Mouse (Mus musculus) hindbrain, embryonic 10.5 days (tissue): ENCODE measurements at regions not wholly inside any gene's neighbourhood (a gene's known extent, or its start where the extent isn't known, plus 50 kb on each side); places are given as distances from the start of the nearest gene placed in this dataset.

Experiments used
- DNase-seq: peaks from one replicate; pipeline ENCODE4 v3.0.0-alpha.2; 2017; ENCODE audit warnings: low spot score
- H3K27ac ChIP-seq: fragments of 300-500 bp; sonication (generic); 2 replicates; pipeline ENCODE4 v1.5.1; 2016; ENCODE audit warnings: mild to moderate bottlenecking, moderate library complexity
- H3K27me3 ChIP-seq: fragments of 300-500 bp; sonication (generic); 2 replicates; pipeline ENCODE4 v1.6.1; 2016; ENCODE audit warnings: mild to moderate bottlenecking; ENCODE audit not compliant: poor library complexity, insufficient read depth, severe bottlenecking
- H3K36me3 ChIP-seq: fragments of 300-500 bp; sonication (generic); 2 replicates; pipeline ENCODE4 v1.6.1; 2016; ENCODE audit warnings: mild to moderate bottlenecking, moderate library complexity
- H3K4me1 ChIP-seq: fragments of 300-500 bp; sonication (generic); replicated peaks from 2 replicates; pipeline ENCODE4 v1.6.1; 2016; ENCODE audit warnings: mild to moderate bottlenecking
- H3K4me3 ChIP-seq: fragments of 300-500 bp; sonication (generic); 2 replicates; pipeline ENCODE4 v1.5.1; 2016; ENCODE audit warnings: mild to moderate bottlenecking, moderate library complexity
- H3K9me3 ChIP-seq: fragments of 300-500 bp; sonication (generic); 2 replicates; pipeline ENCODE4 v1.6.1; 2016; ENCODE audit warnings: mild to moderate bottlenecking, moderate library complexity
- WGBS: fragments of 180-500 bp; shearing (Covaris S2); methylation state at CpG from one replicate; pipeline ENCODE4 v1.1.7; 2016; 5-methylcytosine and 5-hydroxymethylcytosine counted together

DNA sequence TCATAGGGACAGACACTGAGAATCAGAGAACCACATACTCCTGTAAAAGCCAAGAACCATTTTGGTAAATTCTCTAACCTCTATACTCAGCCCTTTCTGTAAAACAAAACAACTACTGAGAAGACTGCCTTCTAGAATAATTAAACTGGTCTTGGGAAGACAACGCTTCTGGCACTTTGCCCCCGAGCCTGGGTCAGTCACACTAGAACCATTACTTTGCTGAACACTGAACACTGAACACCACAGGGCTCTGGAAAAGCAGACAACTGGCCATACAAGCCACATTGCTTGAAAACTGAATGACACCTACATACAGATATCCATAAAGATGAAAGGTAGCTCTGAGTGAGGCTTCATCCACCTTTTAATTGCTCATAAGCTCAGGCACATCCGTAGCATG is 268.0 kb downstream of the Pax1 start:
- no peak for DNase-seq
- H3K27ac ChIP-seq: no peak overlapping the region
- peaks cover 14% of the 10 kb centered on the region for H3K4me1 ChIP-seq
- H3K36me3 ChIP-seq: no peaks in the 10 kb centered on the region
- H3K9me3 ChIP-seq: no peaks in the 10 kb centered on the region
- no peaks in the 10 kb centered on the region for H3K27me3 ChIP-seq
- WGBS: 86% methylated on average over 3 of the region's 3 CpGs
- no peak overlapping the region for H3K4me3 ChIP-seq

DNA sequence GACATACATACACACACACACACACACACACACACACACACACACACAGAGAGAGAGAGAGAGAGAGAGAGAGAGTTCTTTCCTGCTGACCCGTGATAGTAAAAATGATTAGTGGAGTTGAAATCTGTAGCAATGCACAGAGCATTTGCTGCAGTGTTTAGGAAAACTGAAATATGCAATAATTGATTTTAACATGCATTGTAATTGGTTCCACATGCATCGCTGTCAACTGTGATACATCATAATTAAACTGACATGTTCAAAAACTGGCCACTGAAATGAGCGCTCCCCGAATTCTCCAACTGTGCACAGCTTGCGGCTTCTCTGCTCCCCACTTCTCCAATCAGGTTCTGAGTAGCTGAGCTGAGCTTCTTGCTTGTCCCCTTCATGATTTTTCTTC is 265.4 kb downstream of the Pax1 start:
- DNase-seq: no peak
- H3K27me3 ChIP-seq: no peaks in the 10 kb centered on the region
- WGBS: 77% methylated on average over 5 of the region's 5 CpGs
- H3K9me3 ChIP-seq: no peaks in the 10 kb centered on the region
- no peak overlapping the region for H3K27ac ChIP-seq
- no peaks in the 10 kb centered on the region for H3K4me1 ChIP-seq
- no peaks in the 10 kb centered on the region for H3K36me3 ChIP-seq
- H3K4me3 ChIP-seq: no peak overlapping the region

DNA sequence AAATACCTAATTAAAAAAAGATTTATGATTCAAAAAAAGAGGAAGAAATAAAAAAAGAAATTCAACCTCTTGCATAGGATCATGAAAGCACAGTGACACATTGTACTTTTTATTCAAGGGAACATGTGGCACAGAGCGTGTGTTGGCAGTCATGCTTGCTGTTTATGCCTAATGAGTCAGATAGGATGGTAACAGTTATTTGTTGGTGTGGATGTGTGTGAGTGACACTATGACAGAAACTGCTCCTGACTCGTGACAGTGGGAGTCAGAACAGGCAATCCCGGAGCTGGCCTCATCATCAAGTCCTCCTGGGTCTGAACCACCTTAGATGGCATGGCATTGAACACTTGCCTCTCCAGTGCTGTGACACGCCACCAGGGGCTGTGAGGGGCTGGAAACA is 261.4 kb downstream of the Pax1 start:
- Histone ChIP-seq H3K27ac (no peak overlapping the region), H3K36me3 (no peaks in the 10 kb centered on the region), H3K4me3 (no peak overlapping the region), H3K9me3 (no peaks in the 10 kb centered on the region), H3K4me1 (peaks cover 11% of the 10 kb centered on the region), H3K27me3 (no peaks in the 10 kb centered on the region)
- 92% methylated on average over 4 of the region's 4 CpGs for WGBS
- no peak for DNase-seq

DNA sequence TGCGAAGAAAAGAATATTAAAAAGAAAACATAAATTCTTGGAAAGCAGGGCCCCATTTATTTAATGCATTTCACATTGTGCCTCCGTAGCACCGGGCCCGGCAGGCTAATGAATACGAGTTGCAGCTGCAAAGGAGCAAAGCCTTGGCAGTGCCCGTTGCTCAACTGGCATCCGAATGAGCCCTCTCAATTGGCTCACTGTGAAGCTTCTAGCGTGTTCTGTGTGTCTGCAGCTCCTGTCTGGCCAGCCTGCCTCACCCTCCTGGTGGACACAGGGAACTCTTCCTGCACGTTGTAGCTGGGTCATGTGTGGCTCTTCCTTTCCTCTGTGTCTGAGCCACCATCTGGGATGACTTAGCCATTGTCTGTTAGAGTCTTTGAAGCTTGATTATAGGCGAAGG is 256.1 kb downstream of the Pax1 start:
- H3K36me3 ChIP-seq: no peaks in the 10 kb centered on the region
- no peak for DNase-seq
- H3K4me1 ChIP-seq: peaks cover 11% of the 10 kb centered on the region
- 78% methylated on average over 10 of the region's 10 CpGs for WGBS
- H3K27me3 ChIP-seq: no peaks in the 10 kb centered on the region
- H3K4me3 ChIP-seq: no peak overlapping the region
- no peaks in the 10 kb centered on the region for H3K9me3 ChIP-seq
- H3K27ac ChIP-seq: no peak overlapping the region

DNA sequence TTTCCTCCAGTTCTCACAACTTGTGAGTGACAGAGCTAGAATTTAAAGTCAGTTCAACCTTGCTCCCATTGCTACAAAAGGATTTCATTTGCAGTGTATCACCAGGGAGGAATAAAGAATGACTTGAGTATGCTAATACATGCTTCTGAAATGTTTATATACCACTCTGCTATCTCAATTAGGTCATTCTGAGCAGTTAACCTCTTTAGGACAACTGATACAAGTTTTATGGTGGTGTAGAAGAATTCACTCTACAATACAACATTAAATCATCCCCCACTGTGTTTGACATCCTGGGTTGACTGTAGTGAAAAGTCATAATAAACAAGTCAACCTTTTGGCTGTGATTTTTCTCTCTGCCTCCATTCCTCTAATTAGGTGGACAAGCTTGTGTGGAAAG is 248.6 kb downstream of the Pax1 start:
- Histone ChIP-seq H3K36me3 (no peaks in the 10 kb centered on the region), H3K27me3 (no peaks in the 10 kb centered on the region), H3K9me3 (no peaks in the 10 kb centered on the region), H3K27ac (no peak overlapping the region), H3K4me3 (no peak overlapping the region), H3K4me1 (no peaks in the 10 kb centered on the region)
- no peak for DNase-seq

DNA sequence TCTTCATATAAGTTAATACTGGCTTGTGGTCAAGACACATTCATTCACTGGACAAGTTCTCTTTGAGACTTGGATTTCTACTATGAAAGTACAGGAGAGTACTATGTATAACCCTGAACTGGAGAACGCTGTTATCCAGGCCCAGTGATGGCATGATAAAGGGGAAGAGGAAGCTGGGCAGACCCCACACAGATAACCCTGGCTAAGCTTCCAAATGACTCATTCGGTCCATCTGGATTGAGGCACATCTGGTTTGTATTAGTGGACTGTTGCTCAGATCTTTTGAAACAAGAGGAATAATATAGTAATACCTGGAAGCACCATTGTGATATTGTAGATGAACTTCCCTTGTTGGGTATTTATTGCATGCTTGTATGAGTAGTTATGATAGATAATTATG is 239.9 kb downstream of the Pax1 start:
- H3K27me3 ChIP-seq: no peaks in the 10 kb centered on the region
- no peak overlapping the region for H3K4me3 ChIP-seq
- no peak overlapping the region for H3K27ac ChIP-seq
- no peaks in the 10 kb centered on the region for H3K4me1 ChIP-seq
- no peaks in the 10 kb centered on the region for H3K36me3 ChIP-seq
- no peak for DNase-seq
- H3K9me3 ChIP-seq: no peaks in the 10 kb centered on the region
- 71% methylated on average over 2 of the region's 2 CpGs for WGBS

DNA sequence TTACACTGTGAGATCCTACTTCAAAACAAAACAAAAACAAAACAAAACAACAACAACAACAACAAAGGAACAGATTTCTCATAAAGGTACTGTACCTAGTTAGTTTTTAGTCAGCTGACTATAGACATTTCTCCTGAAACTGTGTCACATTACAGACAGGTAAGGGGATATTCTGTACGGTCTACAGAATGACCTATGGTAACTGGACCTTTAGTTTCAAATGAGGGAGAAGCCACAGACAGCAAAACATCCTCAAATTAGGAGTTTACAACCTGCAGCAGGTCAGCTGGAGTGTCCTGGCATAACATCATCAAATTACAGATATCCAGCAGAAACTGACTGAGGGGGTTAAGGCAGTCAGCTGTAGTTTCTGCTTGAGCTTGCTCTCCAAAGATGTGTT is 210.7 kb downstream of the Pax1 start:
- H3K9me3 ChIP-seq: no peaks in the 10 kb centered on the region
- DNase-seq: no peak
- 0 out of 2 replicates have a peak, but pooled peaks cover 2% of the 10 kb centered on the region for H3K4me1 ChIP-seq
- no peak overlapping the region for H3K4me3 ChIP-seq
- 79% methylated on average over 1 of the region's 1 CpGs for WGBS
- H3K27me3 ChIP-seq: peaks cover 4% of the 10 kb centered on the region; the same call in 1 of the 2 replicates
- no peaks in the 10 kb centered on the region for H3K36me3 ChIP-seq
- no peak overlapping the region for H3K27ac ChIP-seq

DNA sequence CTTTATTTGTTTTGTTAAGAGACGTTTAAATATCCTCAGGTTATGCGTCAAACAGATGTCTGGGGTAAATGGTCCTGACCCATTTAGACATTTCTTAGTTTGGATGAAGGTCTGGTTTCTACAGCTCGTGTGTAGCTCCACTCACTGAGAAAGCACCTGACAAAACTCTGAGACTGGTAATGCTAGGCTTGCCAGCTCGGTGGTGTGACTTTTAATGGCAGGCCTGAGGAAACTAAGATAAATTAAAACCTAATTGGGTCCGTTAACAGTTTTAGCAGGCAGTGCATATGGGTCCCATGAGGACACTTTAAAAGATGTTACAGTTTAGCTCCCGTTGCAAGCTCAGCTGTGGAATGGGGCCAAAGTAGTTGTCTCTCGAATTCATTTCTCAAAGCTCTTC is 199.5 kb downstream of the Pax1 start:
- DNase-seq: no peak
- no peaks in the 10 kb centered on the region for H3K27me3 ChIP-seq
- H3K36me3 ChIP-seq: no peaks in the 10 kb centered on the region
- H3K9me3 ChIP-seq: no peaks in the 10 kb centered on the region
- 77% methylated on average over 7 of the region's 7 CpGs for WGBS
- H3K27ac ChIP-seq: no peak overlapping the region
- no peak overlapping the region for H3K4me3 ChIP-seq
- H3K4me1 ChIP-seq: no peaks in the 10 kb centered on the region

DNA sequence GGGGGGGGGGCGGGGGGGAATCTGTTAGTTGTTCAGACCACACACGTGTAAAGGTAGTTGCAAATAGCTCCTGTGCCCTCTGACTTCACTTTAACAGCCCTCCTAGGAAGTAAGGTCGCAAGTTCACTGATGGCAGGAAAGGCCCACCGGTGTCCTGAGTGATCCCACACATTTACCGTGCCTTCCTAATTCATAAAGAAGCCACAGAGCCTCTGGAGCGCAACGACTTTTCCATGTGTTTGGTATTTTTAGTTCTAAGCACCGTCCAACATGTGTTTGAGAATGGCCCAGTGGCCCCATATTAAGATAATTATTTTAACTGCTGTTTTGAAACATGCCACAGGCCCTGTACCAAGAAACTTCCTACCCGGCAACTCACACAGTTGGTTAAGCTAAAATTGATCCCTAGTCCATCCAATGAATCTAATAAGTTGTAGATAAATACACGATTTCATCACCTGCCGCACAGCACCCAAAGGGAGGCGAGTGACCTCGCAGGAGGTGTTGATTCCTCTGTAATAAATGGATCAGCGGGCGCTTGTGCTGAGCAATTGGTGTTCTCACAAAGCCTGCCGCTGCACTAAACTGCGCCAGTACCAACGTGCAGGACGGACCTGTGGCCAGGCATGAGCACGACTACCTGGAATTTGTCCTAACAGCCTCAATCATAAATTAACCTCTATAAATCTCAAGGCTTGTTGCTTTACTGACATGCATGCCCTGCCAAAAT is 198.9 kb downstream of the Pax1 start:
- H3K27me3 ChIP-seq: no peaks in the 10 kb centered on the region
- WGBS: 78% methylated on average over 20 of the region's 20 CpGs
- no peaks in the 10 kb centered on the region for H3K36me3 ChIP-seq
- H3K9me3 ChIP-seq: no peaks in the 10 kb centered on the region
- no peak for DNase-seq
- H3K27ac ChIP-seq: no peak overlapping the region
- H3K4me3 ChIP-seq: no peak overlapping the region
- H3K4me1 ChIP-seq: no peaks in the 10 kb centered on the region

DNA sequence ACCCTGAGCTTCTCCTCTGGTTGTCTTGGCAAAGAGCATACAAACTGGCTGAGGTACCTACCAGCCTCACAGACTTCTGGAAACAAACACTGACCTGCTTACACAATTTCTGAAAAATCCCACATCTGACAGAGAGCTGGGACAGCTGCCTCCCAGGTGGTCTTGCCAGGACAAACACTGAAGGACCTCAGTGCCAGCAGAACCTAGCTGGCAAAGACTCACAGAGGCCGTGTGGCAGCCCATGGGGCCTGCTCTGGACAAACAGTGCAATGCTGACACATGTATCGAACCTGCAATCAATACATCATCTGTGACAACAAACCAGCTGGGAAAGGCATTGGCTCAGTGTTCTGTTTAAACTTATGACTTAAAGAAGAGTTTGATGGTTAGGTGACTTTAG is 167.4 kb downstream of the Pax1 start:
- 69% methylated on average over 2 of the region's 2 CpGs for WGBS
- Histone ChIP-seq H3K4me1 (no peaks in the 10 kb centered on the region), H3K27ac (no peak overlapping the region), H3K36me3 (no peaks in the 10 kb centered on the region), H3K27me3 (no peaks in the 10 kb centered on the region), H3K4me3 (no peak overlapping the region), H3K9me3 (no peaks in the 10 kb centered on the region)
- no peak for DNase-seq

DNA sequence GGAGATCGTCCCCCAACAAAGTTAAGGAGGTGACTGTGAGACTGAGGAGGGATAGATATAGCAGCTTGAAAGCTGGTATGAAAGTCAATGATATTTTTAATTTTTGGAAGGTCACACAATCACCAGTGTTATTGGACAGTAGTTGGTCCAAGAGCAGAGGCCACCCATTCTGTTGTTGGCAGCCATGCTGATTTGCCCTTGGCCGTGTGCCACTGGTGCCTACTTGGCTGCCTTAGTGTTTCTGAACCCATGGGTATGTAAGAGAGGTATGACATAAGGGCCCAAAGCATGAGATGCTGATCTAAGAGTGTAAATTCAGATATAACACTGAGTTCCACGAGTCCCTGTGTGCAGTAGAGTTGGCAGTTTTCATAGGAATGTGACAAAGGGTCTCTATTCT is 153.7 kb downstream of the Pax1 start:
- Histone ChIP-seq H3K36me3 (no peaks in the 10 kb centered on the region), H3K4me1 (no peaks in the 10 kb centered on the region), H3K4me3 (no peak overlapping the region), H3K9me3 (no peaks in the 10 kb centered on the region), H3K27ac (no peak overlapping the region), H3K27me3 (no peaks in the 10 kb centered on the region)
- no peak for DNase-seq
- WGBS: 80% methylated on average over 3 of the region's 3 CpGs

DNA sequence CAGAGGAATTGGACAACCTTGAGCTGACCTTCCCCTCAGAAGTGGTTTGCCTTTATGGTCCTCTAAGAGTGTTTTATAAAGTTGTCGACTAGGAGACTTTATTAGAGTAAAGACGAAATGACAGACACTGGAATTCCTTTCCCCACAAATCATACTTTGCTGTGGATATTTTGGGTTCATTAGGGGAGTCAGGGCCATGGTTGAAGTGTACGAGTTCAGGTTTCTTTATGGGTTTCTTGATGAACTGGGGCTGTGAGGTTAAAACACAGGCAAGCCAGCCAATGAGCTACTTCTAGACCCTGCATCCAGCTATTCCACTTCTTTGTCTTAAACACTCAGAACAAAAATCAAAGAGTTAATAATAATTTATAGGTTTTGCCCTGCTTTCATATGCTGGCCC is 153.0 kb downstream of the Pax1 start:
- Histone ChIP-seq H3K4me1 (no peaks in the 10 kb centered on the region), H3K9me3 (no peaks in the 10 kb centered on the region), H3K36me3 (no peaks in the 10 kb centered on the region), H3K4me3 (no peak overlapping the region), H3K27me3 (no peaks in the 10 kb centered on the region), H3K27ac (no peak overlapping the region)
- 86% methylated on average over 3 of the region's 3 CpGs for whole genome bisulfite sequencing
- no peak for DNase-seq

DNA sequence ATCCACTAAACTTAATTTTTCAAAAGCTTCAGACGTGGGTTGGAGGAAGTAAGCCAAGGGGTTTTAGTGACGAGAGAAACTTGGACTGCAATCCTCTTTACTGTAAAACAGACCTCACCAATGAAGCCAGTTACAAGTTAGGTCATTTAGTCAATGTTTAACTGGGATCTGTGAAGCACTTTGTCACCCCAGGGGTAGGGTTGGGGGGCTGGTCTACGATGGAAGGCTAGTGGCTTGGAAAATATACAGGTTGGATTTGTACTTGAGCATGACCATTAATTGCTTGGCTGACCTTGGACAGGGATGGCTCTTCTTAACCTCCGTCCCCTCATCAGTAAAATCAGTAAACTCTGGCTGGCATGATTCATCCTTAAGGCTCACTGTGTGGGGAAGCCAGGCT is 142.2 kb downstream of the Pax1 start:
- 85% methylated on average over 4 of the region's 4 CpGs for WGBS
- no peaks in the 10 kb centered on the region for H3K36me3 ChIP-seq
- H3K9me3 ChIP-seq: no peaks in the 10 kb centered on the region
- DNase-seq: no peak
- H3K4me3 ChIP-seq: no peak overlapping the region
- H3K4me1 ChIP-seq: no peaks in the 10 kb centered on the region
- no peak overlapping the region for H3K27ac ChIP-seq
- no peaks in the 10 kb centered on the region for H3K27me3 ChIP-seq

DNA sequence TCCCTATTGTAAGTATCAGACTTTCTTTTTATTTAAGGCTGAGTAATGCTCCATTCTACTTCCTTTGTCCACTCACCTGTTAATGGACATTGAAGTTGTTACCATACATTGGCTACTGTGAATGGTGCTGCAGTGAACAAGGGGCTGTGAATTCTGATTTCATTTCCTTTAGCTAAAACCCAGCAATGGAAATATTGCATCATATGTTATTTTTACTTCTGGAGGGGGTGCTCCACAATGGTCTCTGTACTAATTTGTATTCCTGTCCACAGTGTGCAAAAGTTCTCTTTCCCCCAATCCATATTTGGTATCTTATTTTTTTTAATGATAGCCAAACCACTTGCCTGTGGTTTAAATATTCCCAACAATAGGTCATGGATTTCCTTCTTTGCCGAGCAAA is 137.0 kb downstream of the Pax1 start:
- DNase-seq: no peak
- Histone ChIP-seq H3K4me1 (no peaks in the 10 kb centered on the region), H3K36me3 (no peaks in the 10 kb centered on the region), H3K4me3 (no peak overlapping the region), H3K9me3 (no peaks in the 10 kb centered on the region), H3K27ac (no peak overlapping the region), H3K27me3 (no peaks in the 10 kb centered on the region)
- 83% methylated on average over 1 of the region's 1 CpGs for WGBS
